Mouse (Mus musculus) stomach, postnatal 0 days (tissue): ENCODE results near the gene Ccdc38.

Source experiments
- CTCF ChIP-seq: IDR thresholded peaks from 2 replicates; pipeline ENCODE4 v1.5.1; 2016; ENCODE audit warnings: antibody characterized with exemption, low read depth, mild to moderate bottlenecking, moderate library complexity
- EP300 ChIP-seq: optimal IDR thresholded peaks from 2 replicates; pipeline ENCODE3; 2016; ENCODE audit warnings: antibody characterized with exemption

DNA sequence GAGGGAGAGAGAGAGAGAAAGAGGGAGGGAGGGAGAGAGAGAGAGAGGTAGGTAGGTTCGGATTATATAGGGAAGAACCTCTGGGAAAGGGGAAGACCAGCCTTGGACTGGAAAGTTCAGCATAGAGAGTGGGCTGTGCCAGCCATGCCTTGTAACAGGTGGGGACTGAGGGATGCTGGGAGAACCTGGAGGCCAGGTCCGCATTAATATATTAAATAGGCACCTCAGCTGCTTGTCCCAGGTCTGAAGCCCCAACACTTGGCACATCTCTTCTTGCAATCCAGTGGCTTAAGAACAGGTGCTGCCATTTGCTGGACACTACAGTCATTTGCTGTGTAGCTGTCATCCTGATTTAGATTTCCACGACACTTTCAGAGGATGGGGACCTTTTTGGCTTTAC, 56.2 kb downstream of the Ccdc38 start:
- TF ChIP-seq EP300 (no peak), CTCF (no peak)
